Mouse (Mus musculus) CH12.LX (cell line): Measurements from ENCODE around the gene Dnhd1. TPM values are rescaled to one million over a fixed set of nuclear protein-coding genes. Genes with fewer than 3 reads are reported as not detected.

Source experiments
- DNase-seq: peaks from one replicate; pipeline ENCODE4 v3.0.0-alpha.2; 2013; ENCODE audit errors: extremely low read depth
- H3K27ac ChIP-seq: 2 replicates; pipeline ENCODE4 v1.5.1; 2012; ENCODE audit warnings: low read depth, mild to moderate bottlenecking, control low read depth, moderate library complexity; ENCODE audit not compliant: insufficient read depth
- H3K27me3 ChIP-seq: replicated peaks from 2 replicates; pipeline ENCODE3; 2012; ENCODE audit warnings: inconsistent platforms
- H3K36me3 ChIP-seq, 2 experiments: replicated peaks in 1 of 2; 2 replicates each; pipeline versions ENCODE3 to v1.6.1; 2012; ENCODE audit warnings: inconsistent platforms in 1 of 2, low read length in 1 of 2, mild to moderate bottlenecking in 1 of 2, mixed read lengths in 1 of 2, moderate library complexity in 1 of 2; ENCODE audit not compliant: control insufficient read depth in 1 of 2, insufficient read depth in 1 of 2
- H3K4me1 ChIP-seq, 2 experiments: 2 replicates each; pipeline ENCODE4 v1.6.1; 2012; ENCODE audit warnings: inconsistent platforms in 1 of 2, moderate library complexity in 1 of 2; ENCODE audit not compliant: insufficient read depth in 2 of 2, control insufficient read depth in 1 of 2
- H3K4me2 ChIP-seq: 2 replicates; pipeline ENCODE4 v1.6.1; 2012; ENCODE audit warnings: low read depth, mild to moderate bottlenecking, control low read depth; ENCODE audit not compliant: poor library complexity, insufficient read depth, severe bottlenecking
- H3K4me3 ChIP-seq, 3 experiments: fragments of 150-350 bp in 1 of 3; sonication (generic) in 1 of 3; replicated peaks in 1 of 3; 2 replicates each; pipeline versions ENCODE3 to v1.5.1; 2011 to 2012; ENCODE audit warnings: low read depth in 2 of 3, low read length in 2 of 3, mild to moderate bottlenecking in 2 of 3, moderate library complexity in 2 of 3, control low read depth in 1 of 3, improper control_type of control experiment in 1 of 3, inconsistent platforms in 1 of 3, mixed read lengths in 1 of 3; ENCODE audit not compliant: poor library complexity in 1 of 3
- H3K79me2 ChIP-seq: replicated peaks from 2 replicates; pipeline ENCODE4 v1.6.1; 2012; ENCODE audit warnings: mild to moderate bottlenecking, moderate library complexity; ENCODE audit not compliant: control insufficient read depth, poor library complexity, insufficient read depth, severe bottlenecking; ENCODE audit errors: extremely low read depth
- H3K9ac ChIP-seq: 2 replicates; pipeline ENCODE4 v1.6.1; 2012; ENCODE audit warnings: low read depth, mild to moderate bottlenecking, control low read depth, moderate library complexity; ENCODE audit not compliant: insufficient read depth
- H3K9me3 ChIP-seq: replicated peaks from 2 replicates; pipeline ENCODE3; 2012; ENCODE audit warnings: low read length, inconsistent platforms, mixed read lengths
- EP300 ChIP-seq: IDR thresholded peaks from 2 replicates; pipeline ENCODE4 v1.6.1; 2011; ENCODE audit warnings: low read length, improper control_type of control experiment
- ETS1 ChIP-seq: conservative IDR thresholded peaks from 2 replicates; pipeline ENCODE4 v1.6.1; 2012; ENCODE audit warnings: low read depth, mild to moderate bottlenecking, inconsistent platforms, low read length, improper control_type of control experiment, moderate library complexity
- GABPA ChIP-seq: IDR thresholded peaks from 2 replicates; pipeline ENCODE4 v1.6.1; 2012; ENCODE audit warnings: low read depth, low read length, improper control_type of control experiment, inconsistent platforms; ENCODE audit not compliant: insufficient replicate concordance
- JUN ChIP-seq: IDR thresholded peaks from 2 replicates; pipeline ENCODE4 v1.6.1; 2011; ENCODE audit warnings: low read depth, mild to moderate bottlenecking, low read length, improper control_type of control experiment, moderate library complexity; ENCODE audit not compliant: insufficient read depth
- JUND ChIP-seq: conservative IDR thresholded peaks from 2 replicates; pipeline ENCODE4 v1.6.1; 2011; ENCODE audit warnings: low read depth, low read length, improper control_type of control experiment
- MAFK ChIP-seq: IDR thresholded peaks from 2 replicates; pipeline ENCODE4 v1.6.1; 2011; ENCODE audit warnings: low read length, improper control_type of control experiment; ENCODE audit not compliant: insufficient replicate concordance
- MAZ ChIP-seq: IDR thresholded peaks from 2 replicates; pipeline ENCODE4 v1.6.1; 2012; ENCODE audit warnings: low read depth, mild to moderate bottlenecking, inconsistent platforms, low read length, improper control_type of control experiment, moderate library complexity
- MEF2A ChIP-seq: IDR thresholded peaks from 2 replicates; pipeline ENCODE4 v1.6.1; 2014; ENCODE audit warnings: low read depth, mild to moderate bottlenecking, inconsistent platforms, low read length, improper control_type of control experiment, borderline replicate concordance
- MXI1 ChIP-seq: IDR thresholded peaks from 2 replicates; pipeline ENCODE4 v1.6.1; 2011; ENCODE audit warnings: mild to moderate bottlenecking, low read depth, low read length, improper control_type of control experiment
- NELFE ChIP-seq: IDR thresholded peaks from 2 replicates; pipeline ENCODE4 v1.6.1; 2011; ENCODE audit warnings: low read depth, low read length, improper control_type of control experiment
- NRF1 ChIP-seq: IDR thresholded peaks from 2 replicates; pipeline ENCODE4 v1.6.1; 2014; ENCODE audit warnings: low read depth, mild to moderate bottlenecking, inconsistent platforms, low read length, improper control_type of control experiment, moderate library complexity
- POLR2A ChIP-seq: IDR thresholded peaks from 2 replicates; pipeline ENCODE4 v1.6.1; 2011; ENCODE audit warnings: low read depth, mild to moderate bottlenecking, improper control_type of control experiment, low read length
- POLR2AphosphoS2 ChIP-seq: IDR thresholded peaks from 2 replicates; pipeline ENCODE4 v1.6.1; 2011; ENCODE audit warnings: low read depth, low read length, improper control_type of control experiment
- SMC3 ChIP-seq: IDR thresholded peaks from 2 replicates; pipeline ENCODE4 v1.6.1; 2011; ENCODE audit warnings: low read depth, low read length, improper control_type of control experiment
- TCF12 ChIP-seq: IDR thresholded peaks from 2 replicates; pipeline ENCODE4 v1.6.1; 2014; ENCODE audit warnings: low read depth, mild to moderate bottlenecking, inconsistent platforms, low read length, improper control_type of control experiment
- UBTF ChIP-seq: IDR thresholded peaks from 2 replicates; pipeline ENCODE4 v1.6.1; 2012; ENCODE audit warnings: low read depth, mild to moderate bottlenecking, inconsistent platforms, low read length, improper control_type of control experiment, moderate library complexity
- USF2 ChIP-seq: conservative IDR thresholded peaks from 2 replicates; pipeline ENCODE4 v1.6.1; 2011; ENCODE audit warnings: low read depth, low read length, improper control_type of control experiment
- ZKSCAN1 ChIP-seq: IDR thresholded peaks from 2 replicates; pipeline ENCODE4 v1.6.1; 2012; ENCODE audit warnings: low read depth, inconsistent platforms, low read length, improper control_type of control experiment, borderline replicate concordance
- ZNF384 ChIP-seq: IDR thresholded peaks from 2 replicates; pipeline ENCODE4 v1.6.1; 2012; ENCODE audit warnings: low read depth, low read length, improper control_type of control experiment, inconsistent platforms
- dilution Hi-C: fragments of 300-500 bp; cut with MboI; formaldehyde crosslinking; loops from 2 replicates; pipeline ENCODE4 v1.14.3; 2020; ENCODE audit warnings: low sequenced_read_pairs; ENCODE audit not compliant: extremely low pct_unique_long_range_greater_than_20kb, extremely low pct_ligation_motif_present
- in situ Hi-C: fragments of 300-500 bp; cut with MboI; formaldehyde crosslinking; loops from 3 replicates; pipeline ENCODE4 v1.14.3; 2019; ENCODE audit warnings: low sequenced_read_pairs, low pct_ligation_motif_present, low pct_unique_long_range_greater_than_20kb, mixed read lengths
- polyA plus RNA-seq: library from polyadenylated mRNA; unstranded; fragments of >175 nt; gene quantifications from 2 replicates; pipeline ENCODE4 v1.2.1, GENCODE M21; 2012; ENCODE audit warnings: low read depth; ENCODE audit not compliant: insufficient read length
- total RNA-seq, 2 experiments: library from RNA; depleted of rRNA; stranded (reverse); fragments of 300-350 nt in 1 of 2; fragments of >200 nt in 1 of 2; gene quantifications; 2 replicates each; pipeline ENCODE4 v1.2.3; 2012 to 2014

Gene Dnhd1
- total and polyA plus RNA-seq, 3 experiments, result 0.08 to 0.41 (median 0.23) TPM

GRCm38 (mm10) chr7:105628633-105629032, 22.0 kb upstream of the Dnhd1 start:
- TF ChIP-seq POLR2AphosphoS2 (no peak), GABPA (no peak), ETS1 (no peak), ZKSCAN1 (no peak), UBTF (no peak), NRF1 (no peak), POLR2A (no peak), NELFE (no peak), TCF12 (no peak), SMC3 (no peak), MAFK (no peak), JUND (no peak), MAZ (no peak), EP300 (no peak), MEF2A (no peak)
- TF ChIP-seq, all 38 proteins: peak for 0
- in situ Hi-C loops, result no loop called here

GRCm38 (mm10) chr7:105632551-105632972, 18.1 kb upstream of the Dnhd1 start:
- dilution Hi-C loops, result no loop called here
- H3K9ac ChIP-seq, result peak overlapping the region; percentile 51; the same call in 1 of the 2 replicates
- peaks cover 9% of the 10 kb centered on the region for H3K27me3 ChIP-seq
- no peaks in the 10 kb centered on the region for H3K79me2 ChIP-seq
- TF ChIP-seq ZNF384 (peak; percentile 85), USF2 (no peak), MXI1 (no peak), JUN (no peak)
- peak overlapping the region; percentile 84 for H3K4me2 ChIP-seq
- H3K9me3 ChIP-seq, result no peaks in the 10 kb centered on the region
- no peak for DNase-seq
- peaks cover 15 to 30% of the 10 kb centered on the region in 2 experiments for H3K36me3 ChIP-seq
- H3K4me1 ChIP-seq, result peaks cover 3 to 33% of the 10 kb centered on the region in 2 experiments; a peak in 3 of 4 replicates
- in situ Hi-C loops, result no loop called here
- no peak overlapping the region for H3K27ac ChIP-seq
- H3K4me3 ChIP-seq, result peak overlapping the region in 2 of 3 experiments; percentile 69 to 76

More at GRCm38 (mm10) chr7:105628633-105629032, 22.0 kb upstream of the Dnhd1 start:
- Histone ChIP-seq H3K4me3 (no peak overlapping the region), H3K4me1 (peaks cover 3 to 40% of the 10 kb centered on the region in 2 experiments; a peak in 3 of 4 replicates), H3K9ac (no peak overlapping the region), H3K4me2 (no peak overlapping the region), H3K27ac (no peak overlapping the region), H3K27me3 (peaks cover 9% of the 10 kb centered on the region), H3K36me3 (peaks cover 0 to 12% of the 10 kb centered on the region in 2 experiments), H3K79me2 (no peaks in the 10 kb centered on the region), H3K9me3 (no peaks in the 10 kb centered on the region)
- dilution Hi-C loops, result no loop called here
- DNase-seq, result no peak
